Mouse (Mus musculus) forebrain, embryonic 15.5 days (tissue): Measurements from ENCODE around the gene Sp3. TPM values are rescaled to one million over a fixed set of nuclear protein-coding genes. Genes with fewer than 3 reads are reported as not detected.
"Not testable (repeated sequence)": the region's sequence is repeated elsewhere in the genome, so short reads cannot be mapped to it uniquely, and the experiment has no call there.

Experiments used
- ATAC-seq: fragments of 200-750 bp; cut with Nextera tagmentation; replicated peaks from 2 replicates; pipeline ENCODE4 v1.8.0; 2017; ENCODE audit warnings: mild to moderate bottlenecking, moderate TSS enrichment, moderate library complexity
- H3K27ac ChIP-seq: fragments of 300-500 bp; sonication (generic); replicated peaks from 2 replicates; pipeline ENCODE4 v1.5.1; 2015; ENCODE audit warnings: mild to moderate bottlenecking, inconsistent platforms
- H3K27me3 ChIP-seq: fragments of 300-500 bp; sonication (generic); 2 replicates; pipeline ENCODE4 v1.6.1; 2015; ENCODE audit warnings: inconsistent platforms
- H3K36me3 ChIP-seq: fragments of 300-500 bp; sonication (generic); 2 replicates; pipeline ENCODE4 v1.6.1; 2015; ENCODE audit warnings: mild to moderate bottlenecking, inconsistent platforms
- H3K4me1 ChIP-seq: fragments of 300-500 bp; sonication (generic); 2 replicates; pipeline ENCODE4 v1.6.1; 2015; ENCODE audit warnings: inconsistent platforms
- H3K4me2 ChIP-seq: fragments of 300-500 bp; sonication (generic); replicated peaks from 2 replicates; pipeline ENCODE4 v1.6.1; 2015; ENCODE audit warnings: mild to moderate bottlenecking, inconsistent platforms
- H3K4me3 ChIP-seq: fragments of 300-500 bp; sonication (generic); 2 replicates; pipeline ENCODE4 v1.5.1; 2015; ENCODE audit warnings: mild to moderate bottlenecking, inconsistent platforms
- H3K9ac ChIP-seq: fragments of 300-500 bp; sonication (generic); replicated peaks from 2 replicates; pipeline ENCODE4 v1.6.1; 2015; ENCODE audit warnings: mild to moderate bottlenecking, inconsistent platforms
- H3K9me3 ChIP-seq: fragments of 300-500 bp; sonication (generic); 2 replicates; pipeline ENCODE4 v1.6.1; 2016; ENCODE audit warnings: inconsistent platforms
- WGBS: fragments of 180-500 bp; shearing (Covaris S2); methylation state at CpG from one replicate; pipeline ENCODE4 v1.1.7; 2015; ENCODE audit warnings: mixed read lengths; 5-methylcytosine and 5-hydroxymethylcytosine counted together
- polyA plus RNA-seq: library from polyadenylated mRNA; unstranded; fragments of >200 nt; fragmentation: Nextera tagmentation; extraction: Ambion mirVana; gene quantifications from 2 replicates; pipeline ENCODE4 v1.2.1, GENCODE M21; 2015

The Sp3 gene
- polyA plus RNA-seq, 1 experiment from 2014 or later, result 61.4 TPM

DNA sequence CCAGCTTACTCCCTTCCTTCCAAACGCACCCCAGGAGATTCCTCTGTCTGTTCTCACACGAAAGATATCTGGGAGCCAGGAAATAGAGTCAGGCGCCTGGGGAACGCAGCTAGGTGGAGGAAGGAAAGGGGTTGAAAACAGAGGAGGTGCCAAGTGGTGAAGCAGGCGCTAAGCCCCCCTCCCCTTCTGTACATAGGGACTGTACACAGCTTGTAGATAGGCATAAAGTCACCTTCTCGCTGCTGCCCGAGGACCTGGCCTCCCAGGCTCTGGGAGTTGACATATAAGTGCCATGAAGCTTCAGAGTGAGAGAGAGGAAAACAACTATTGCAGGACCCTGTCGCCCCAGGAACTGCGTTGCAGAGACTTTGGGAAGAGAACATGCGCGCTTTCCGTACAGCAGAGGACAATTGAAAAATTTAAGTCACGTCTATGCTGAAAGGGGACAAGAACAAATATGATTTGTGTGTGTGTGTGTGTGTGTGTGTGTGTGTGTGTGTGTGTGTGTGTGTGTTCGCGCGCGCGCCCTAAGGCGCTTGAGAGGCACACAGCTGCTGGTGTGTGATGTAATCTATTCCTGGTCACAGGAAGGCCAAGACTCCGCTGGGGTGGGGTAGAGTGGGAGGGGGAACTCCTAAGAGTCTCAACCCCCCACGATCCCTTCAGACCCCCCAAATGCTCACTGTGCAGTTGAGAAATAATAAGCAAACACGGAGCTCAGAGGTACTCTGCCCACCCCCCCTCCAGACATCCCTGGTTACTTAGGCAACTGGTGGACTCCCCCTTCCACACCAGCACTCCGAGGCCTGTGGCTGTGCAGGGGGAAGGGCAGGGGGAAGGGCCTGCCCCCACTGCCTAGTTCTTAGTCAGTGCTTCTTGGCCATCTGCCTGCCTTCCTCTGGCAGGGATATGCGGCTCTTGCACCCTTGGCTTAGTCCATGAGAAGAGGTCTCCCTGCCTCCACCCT, 23.8 kb upstream of the Sp3 start:
- H3K4me3 ChIP-seq, result peak overlapping the region; percentile 8; the same call in 1 of the 2 replicates
- peak overlapping the region; percentile 72 for H3K27ac ChIP-seq
- H3K9me3 ChIP-seq, result no peaks in the 10 kb centered on the region
- ATAC-seq, result peak; percentile 88
- peak overlapping the region; percentile 24 for H3K4me2 ChIP-seq
- H3K27me3 ChIP-seq, result no peaks in the 10 kb centered on the region
- no peak overlapping the region for H3K9ac ChIP-seq
- H3K36me3 ChIP-seq, result no peaks in the 10 kb centered on the region
- 27% methylated on average over 24 of the region's 24 CpGs for WGBS
- H3K4me1 ChIP-seq, result peaks cover 19% of the 10 kb centered on the region

DNA sequence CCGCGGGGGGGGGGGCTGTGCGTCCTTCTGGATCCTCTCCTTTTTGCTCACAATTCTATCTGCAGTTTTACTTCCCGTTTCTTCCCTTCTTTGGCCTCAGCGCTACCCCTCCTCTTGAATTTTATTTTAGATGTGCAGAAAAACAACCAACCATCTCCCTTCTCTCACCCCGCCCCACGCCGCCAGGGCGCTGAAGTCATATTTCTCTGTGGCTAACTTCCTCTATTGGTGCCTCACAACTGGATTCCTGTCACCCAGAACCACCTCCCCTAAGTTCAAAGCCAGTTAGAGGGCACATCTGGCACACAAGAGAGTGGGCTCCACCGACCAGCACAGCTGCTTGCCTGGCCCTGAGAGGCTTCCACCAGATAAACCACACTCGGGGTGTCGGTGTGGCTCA, 22.8 kb upstream of the Sp3 start:
- Histone ChIP-seq H3K4me2 (no peak overlapping the region), H3K36me3 (no peaks in the 10 kb centered on the region), H3K9ac (no peak overlapping the region), H3K4me3 (no peak overlapping the region), H3K27me3 (no peaks in the 10 kb centered on the region), H3K27ac (peak overlapping the region; percentile 72), H3K9me3 (no peaks in the 10 kb centered on the region), H3K4me1 (peaks cover 19% of the 10 kb centered on the region)
- WGBS, result 67% methylated on average over 11 of the region's 12 CpGs
- ATAC-seq, result no peak

DNA sequence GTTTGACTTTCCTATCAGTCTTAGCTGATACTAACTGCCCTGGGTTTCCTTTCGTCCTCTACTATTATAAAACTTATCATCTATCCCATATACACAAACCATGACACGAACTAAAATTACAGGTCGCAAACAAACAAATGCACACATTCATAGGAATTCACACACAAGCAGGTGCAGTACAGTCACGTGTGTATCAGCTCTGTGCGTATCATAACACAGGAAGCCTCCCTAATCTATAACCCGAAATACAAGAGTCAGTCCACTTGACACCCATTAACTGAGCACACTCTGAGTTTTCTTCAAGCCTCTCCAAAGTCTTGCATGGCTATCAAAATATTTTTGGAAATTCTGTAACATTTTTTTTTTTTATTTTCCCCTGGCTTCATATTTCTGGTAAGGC, 22.2 kb upstream of the Sp3 start:
- no peak overlapping the region for H3K4me3 ChIP-seq
- H3K9me3 ChIP-seq, result no peaks in the 10 kb centered on the region
- H3K27ac ChIP-seq, result no peak overlapping the region
- H3K27me3 ChIP-seq, result no peaks in the 10 kb centered on the region
- no peak for ATAC-seq
- no peak overlapping the region for H3K9ac ChIP-seq
- H3K4me2 ChIP-seq, result no peak overlapping the region
- 90% methylated on average over 6 of the region's 6 CpGs for WGBS
- H3K36me3 ChIP-seq, result no peaks in the 10 kb centered on the region
- H3K4me1 ChIP-seq, result peaks cover 19% of the 10 kb centered on the region

DNA sequence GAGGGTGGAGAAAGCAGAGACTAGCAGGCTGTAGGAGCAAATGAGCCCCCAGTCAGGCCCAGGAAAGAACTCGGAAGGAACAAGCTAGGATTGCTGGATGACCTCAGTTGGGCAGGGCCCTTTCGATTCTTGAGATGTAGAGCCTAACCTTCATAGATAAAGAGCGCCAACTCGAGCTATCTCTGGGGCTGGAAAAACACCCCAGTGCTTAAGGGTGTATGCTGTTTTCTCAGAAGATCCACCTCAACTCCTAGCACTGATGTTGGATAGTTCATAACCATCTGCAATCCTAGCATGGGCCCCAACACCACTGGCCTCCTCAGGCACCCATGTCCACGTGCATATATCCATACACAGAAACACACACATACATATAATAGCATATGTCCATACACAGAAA, 21.7 kb upstream of the Sp3 start:
- peaks cover 21% of the 10 kb centered on the region for H3K4me1 ChIP-seq
- ATAC-seq, result no peak
- H3K36me3 ChIP-seq, result no peaks in the 10 kb centered on the region
- no peak overlapping the region for H3K4me2 ChIP-seq
- 93% methylated on average over 5 of the region's 5 CpGs for WGBS
- H3K9me3 ChIP-seq, result no peaks in the 10 kb centered on the region
- H3K4me3 ChIP-seq, result no peak overlapping the region
- H3K27me3 ChIP-seq, result no peaks in the 10 kb centered on the region
- no peak overlapping the region for H3K27ac ChIP-seq
- no peak overlapping the region for H3K9ac ChIP-seq

DNA sequence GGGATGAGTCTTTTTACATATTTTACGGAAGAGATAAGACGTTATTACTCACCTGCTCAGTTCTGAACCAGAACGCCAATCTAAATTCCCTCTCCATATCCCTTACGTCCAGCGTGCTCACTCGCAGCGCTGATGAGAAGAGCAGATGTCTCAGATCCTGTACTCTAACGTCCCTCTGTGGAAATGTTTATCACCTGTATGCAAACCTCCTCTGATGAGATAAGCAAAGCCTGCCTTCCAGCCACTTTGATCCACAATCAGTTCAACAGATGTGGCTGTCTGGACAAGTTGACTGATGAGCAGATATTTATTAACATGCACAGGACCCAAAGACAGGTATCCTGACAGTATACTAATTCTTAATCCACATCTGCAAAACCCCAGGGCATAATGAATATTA, 19.9 kb upstream of the Sp3 start:
- Histone ChIP-seq H3K9ac (no peak overlapping the region), H3K27me3 (no peaks in the 10 kb centered on the region), H3K4me2 (no peak overlapping the region), H3K9me3 (no peaks in the 10 kb centered on the region), H3K36me3 (no peaks in the 10 kb centered on the region), H3K4me1 (peaks cover 35% of the 10 kb centered on the region), H3K27ac (no peak overlapping the region), H3K4me3 (no peak overlapping the region)
- WGBS, result 93% methylated on average over 8 of the region's 8 CpGs
- ATAC-seq, result no peak

DNA sequence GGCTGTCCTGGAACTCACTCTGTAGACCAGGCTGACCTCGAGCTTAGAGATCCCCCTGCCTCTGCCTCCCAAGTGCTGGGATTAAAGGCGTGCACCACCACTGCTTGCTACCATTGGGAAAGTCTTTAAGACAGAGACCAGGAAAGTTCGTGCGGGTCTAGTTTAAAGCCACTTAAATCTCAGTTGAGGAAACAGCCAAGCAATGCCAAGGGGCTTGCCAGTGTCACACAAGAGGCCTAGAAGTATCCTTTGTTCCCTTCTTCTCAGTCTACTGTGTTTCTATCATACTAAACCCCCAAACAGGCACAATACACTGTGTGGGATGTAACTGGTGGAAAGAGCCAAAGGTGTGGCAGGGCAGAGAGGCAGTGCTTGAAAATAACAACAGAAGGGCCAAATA, 17.3 kb upstream of the Sp3 start:
- ATAC-seq, result no peak

DNA sequence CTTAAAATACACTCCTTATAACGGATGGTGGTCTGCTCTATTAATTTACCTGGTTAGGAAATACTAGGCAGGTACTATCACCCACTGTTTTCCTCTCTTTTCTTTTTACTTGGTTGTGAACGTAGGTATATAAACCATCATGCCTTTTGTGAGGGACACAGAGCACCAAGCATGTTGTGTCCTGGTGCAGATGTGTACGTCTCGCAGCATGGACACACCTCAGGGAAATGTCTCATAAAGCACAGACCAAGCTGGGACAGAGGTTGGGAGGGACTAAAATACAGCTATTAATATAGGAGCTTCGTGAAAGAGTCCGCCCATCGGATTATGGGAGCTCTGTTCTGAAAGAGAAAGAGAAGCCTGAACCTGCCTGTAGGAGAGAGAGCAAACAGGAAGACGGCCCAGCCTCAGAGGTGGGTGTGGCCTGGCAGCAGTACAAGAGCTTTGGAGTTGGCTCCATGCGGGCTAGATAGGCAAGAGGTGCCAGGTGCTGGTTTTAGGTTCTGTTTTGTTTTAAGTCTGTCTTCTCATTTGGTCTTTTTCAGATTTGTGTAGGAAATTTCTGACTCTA, 16.6 kb upstream of the Sp3 start:
- no peaks in the 10 kb centered on the region for H3K36me3 ChIP-seq
- H3K9ac ChIP-seq, result no peak overlapping the region
- no peak overlapping the region for H3K4me2 ChIP-seq
- ATAC-seq, result no peak
- 60% methylated on average over 9 of the region's 9 CpGs for WGBS
- H3K4me3 ChIP-seq, result no peak overlapping the region
- H3K27me3 ChIP-seq, result no peaks in the 10 kb centered on the region
- peaks cover 21% of the 10 kb centered on the region for H3K4me1 ChIP-seq
- peak overlapping the region; percentile 85 for H3K27ac ChIP-seq
- H3K9me3 ChIP-seq, result no peaks in the 10 kb centered on the region

More for the DNA sequence above, 17.3 kb upstream of the Sp3 start:
- Histone ChIP-seq H3K9ac (no peak overlapping the region), H3K4me1 (peaks cover 21% of the 10 kb centered on the region), H3K36me3 (no peaks in the 10 kb centered on the region), H3K9me3 (no peaks in the 10 kb centered on the region), H3K27me3 (no peaks in the 10 kb centered on the region), H3K4me2 (no peak overlapping the region), H3K4me3 (no peak overlapping the region), H3K27ac (no peak overlapping the region)
- WGBS, result 97% methylated on average over 4 of the region's 4 CpGs

DNA sequence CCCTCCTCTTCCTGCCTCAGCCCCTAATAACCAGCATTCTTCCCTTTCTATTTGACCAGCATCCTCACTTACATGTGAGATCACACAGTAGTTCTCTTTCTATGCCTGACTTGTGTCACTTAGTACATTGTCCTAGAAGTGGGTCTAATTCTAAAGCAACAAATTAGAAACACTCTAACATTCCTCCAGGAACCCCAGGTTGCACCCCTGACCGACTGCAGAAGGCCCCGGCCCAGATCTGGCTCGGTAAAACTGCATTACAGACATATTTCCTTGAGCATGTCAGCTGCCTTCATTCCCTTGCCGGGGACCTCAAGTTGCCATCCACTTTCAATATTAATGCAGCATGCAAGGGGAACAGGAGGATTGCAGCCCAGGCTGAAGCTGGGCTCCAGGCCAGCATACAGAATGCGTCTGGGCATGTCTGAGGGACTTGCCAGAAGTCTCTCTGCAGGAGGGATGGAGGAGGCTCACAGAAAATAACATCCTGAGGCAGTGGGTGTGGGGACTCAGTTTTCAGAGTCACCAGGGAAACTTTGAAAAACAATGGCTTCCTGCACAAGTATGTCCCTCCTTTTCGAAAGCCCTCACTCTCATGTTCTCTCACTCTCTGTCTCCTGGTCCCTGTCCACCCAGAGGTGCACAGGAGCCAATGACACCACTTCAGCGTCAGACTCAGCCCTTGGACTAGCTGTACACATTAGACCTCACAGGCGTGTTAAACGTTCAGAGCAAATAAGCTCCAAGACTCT, 15.3 kb upstream of the Sp3 start:
- H3K36me3 ChIP-seq, result no peaks in the 10 kb centered on the region
- peaks cover 21% of the 10 kb centered on the region for H3K4me1 ChIP-seq
- no peak overlapping the region for H3K9ac ChIP-seq
- H3K9me3 ChIP-seq, result no peaks in the 10 kb centered on the region
- peak; percentile 92 for ATAC-seq
- H3K4me3 ChIP-seq, result no peak overlapping the region
- WGBS, result 17% methylated on average over 9 of the region's 9 CpGs
- H3K27ac ChIP-seq, result peak overlapping the region; percentile 85
- peak overlapping the region; percentile 5; the same call in 1 of the 2 replicates for H3K4me2 ChIP-seq
- no peaks in the 10 kb centered on the region for H3K27me3 ChIP-seq

DNA sequence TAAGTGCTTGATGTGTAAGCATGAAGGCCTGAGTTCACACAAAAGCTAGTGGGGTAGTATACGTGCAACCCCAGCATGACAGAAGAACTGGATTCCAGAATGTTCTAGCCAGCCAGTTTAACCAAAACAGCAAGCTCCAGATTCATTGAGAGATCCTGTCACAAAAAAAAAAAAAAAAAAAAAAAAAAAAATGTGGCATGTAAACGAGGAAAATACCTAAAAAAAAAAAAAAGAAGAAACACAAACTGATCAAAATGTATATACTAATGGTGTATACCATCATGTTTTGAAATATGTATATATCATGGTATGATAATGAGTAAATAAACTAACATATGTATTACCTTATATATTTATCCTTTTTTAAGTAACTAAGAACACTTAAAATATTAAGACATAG, 13.9 kb upstream of the Sp3 start:
- H3K9me3 ChIP-seq, result no peaks in the 10 kb centered on the region
- no peak overlapping the region for H3K4me3 ChIP-seq
- H3K27me3 ChIP-seq, result no peaks in the 10 kb centered on the region
- no peaks in the 10 kb centered on the region for H3K36me3 ChIP-seq
- H3K4me1 ChIP-seq, result peaks cover 21% of the 10 kb centered on the region
- 54% methylated on average over 2 of the region's 2 CpGs for WGBS
- ATAC-seq, result no peak
- H3K9ac ChIP-seq, result no peak overlapping the region
- no peak overlapping the region for H3K27ac ChIP-seq
- no peak overlapping the region for H3K4me2 ChIP-seq

DNA sequence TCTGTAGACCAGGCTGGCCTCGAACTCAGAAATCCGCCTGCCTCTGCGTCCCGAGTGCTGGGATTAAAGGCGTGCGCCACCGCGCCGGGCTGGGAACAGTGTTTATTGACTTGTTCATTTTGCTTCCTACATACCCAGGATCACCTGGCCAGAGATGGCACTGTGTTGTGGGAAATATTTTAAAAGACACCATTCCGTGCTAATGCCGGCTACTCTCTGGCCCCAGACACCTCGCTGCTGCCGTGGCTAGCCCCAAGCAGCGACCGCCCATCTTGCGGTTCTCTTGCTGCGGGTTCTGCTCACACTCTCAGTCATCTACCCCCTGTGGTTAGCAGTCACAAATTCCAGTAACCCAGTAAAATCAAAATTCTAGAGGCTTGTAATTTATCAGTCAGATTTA, 12.3 kb upstream of the Sp3 start:
- Histone ChIP-seq H3K27ac (no peak overlapping the region), H3K4me1 (peaks cover 21% of the 10 kb centered on the region), H3K9me3 (no peaks in the 10 kb centered on the region), H3K9ac (no peak overlapping the region), H3K36me3 (no peaks in the 10 kb centered on the region), H3K4me3 (no peak overlapping the region), H3K27me3 (no peaks in the 10 kb centered on the region), H3K4me2 (no peak overlapping the region)
- ATAC-seq, result no peak
- 97% methylated on average over 17 of the region's 17 CpGs for WGBS

DNA sequence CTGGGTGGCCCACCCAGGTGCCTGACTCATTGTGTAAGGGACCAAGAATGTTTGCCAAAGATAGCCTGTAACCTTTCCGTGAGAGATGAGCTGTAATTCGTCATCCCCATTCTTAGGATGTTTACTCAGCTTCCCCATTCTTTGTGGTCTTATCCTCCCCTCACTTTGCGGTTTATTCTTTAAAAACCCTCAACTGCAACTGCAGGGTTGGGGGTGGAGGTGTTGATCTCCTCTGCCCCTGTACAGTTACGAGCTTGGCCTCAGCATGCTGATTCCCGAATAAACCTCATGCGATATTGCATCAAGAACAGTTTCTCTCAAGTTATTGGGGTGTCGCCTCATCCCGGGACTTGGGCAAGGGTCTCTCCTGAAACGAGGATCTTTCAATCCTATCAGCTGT, 8.7 kb upstream of the Sp3 start:
- not testable (repeated sequence) for H3K27me3 ChIP-seq, H3K9me3 ChIP-seq, H3K4me3 ChIP-seq, ATAC-seq, H3K36me3 ChIP-seq, H3K9ac ChIP-seq, H3K4me2 ChIP-seq, H3K27ac ChIP-seq, H3K4me1 ChIP-seq
- 96% methylated on average over 9 of the region's 9 CpGs for WGBS

DNA sequence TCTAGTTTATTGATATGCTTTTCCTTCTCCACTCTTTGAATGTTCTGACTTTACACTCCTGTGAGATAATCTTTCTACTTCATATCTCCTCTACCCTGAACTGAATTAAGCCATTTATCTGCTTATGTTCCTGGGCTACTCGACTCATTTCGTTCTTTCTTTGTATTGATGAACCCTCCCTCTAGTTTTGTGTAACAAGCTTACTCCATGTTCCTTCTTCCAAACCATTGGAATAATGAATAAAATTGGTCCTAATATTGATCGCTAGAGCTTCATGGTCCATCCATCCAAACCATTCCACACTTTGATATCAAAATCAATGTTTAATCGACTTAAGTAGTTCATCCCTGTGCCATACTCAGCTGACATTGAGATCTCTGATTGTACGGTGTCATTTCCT, 6.4 kb upstream of the Sp3 start, which contains the start of gene Gm11084:
Gene Gm11084, minus strand, starts transcription at position 101 of the 400 bp plus-strand sequence.
- H3K4me3 ChIP-seq, result no peak within 1 kb of the TSS
- no peaks in the 10 kb centered on the region for H3K9me3 ChIP-seq
- H3K36me3 ChIP-seq, result no peaks in the 10 kb centered on the region
- H3K4me1 ChIP-seq, result peaks cover 1% of the 10 kb centered on the region
- WGBS, result 95% methylated on average over 5 of the region's 5 CpGs
- H3K27ac ChIP-seq, result no peak within 1 kb of the TSS
- H3K4me2 ChIP-seq, result no peak within 1 kb of the TSS
- H3K9ac ChIP-seq, result no peak within 1 kb of the TSS
- no peaks in the 10 kb centered on the region for H3K27me3 ChIP-seq
- ATAC-seq, result no peak
